Mouse (Mus musculus): ENCODE results near the gene Gm21173.
"Not testable (repeated sequence)": the region's sequence is repeated elsewhere in the genome, so short reads cannot be mapped to it uniquely, and the experiment has no call there.

Gene Gm21173

DNA sequence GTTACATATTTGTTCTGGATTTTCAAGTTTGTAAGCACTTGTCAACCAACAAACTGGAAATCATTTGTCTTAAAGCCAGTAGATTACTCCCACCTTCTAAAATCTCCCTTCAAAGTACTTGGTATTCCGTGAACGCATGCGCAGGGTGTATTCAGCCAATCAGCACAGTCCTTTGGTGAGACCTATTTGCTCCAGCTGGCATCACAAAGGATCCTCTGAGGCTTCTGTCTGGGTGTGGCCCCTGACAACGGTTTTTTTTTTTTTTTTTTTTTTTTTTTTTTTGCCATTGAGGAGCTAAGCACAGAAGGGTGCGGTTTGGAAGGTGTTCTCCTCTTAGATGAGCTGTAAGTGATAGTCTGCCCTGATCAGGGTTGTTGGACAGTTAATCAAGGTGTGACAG, at the start of gene Gm21173:
Gene Gm21173 (plus strand): TSS at position 301 of the 400 bp plus-strand sequence.
- DNase-seq (ENCODE audit: low spot score), result not testable (repeated sequence)
